Mouse (Mus musculus): ENCODE measurements around the gene Macrod1. TPM values are rescaled to one million over a fixed set of nuclear protein-coding genes. Genes with fewer than 3 reads are reported as not detected.

Gene Macrod1
- polyA plus RNA-seq, 1 experiment from 2014 or later = 5.5 TPM

Other genes with a start within 250 kb of the Macrod1 start
- gene Rps6ka4, start 216.2 kb upstream of the Macrod1 start, polyA plus RNA-seq (2015; fragmentation: Nextera tagmentation; extraction: Ambion mirVana) = 13.3 and 15.8 TPM in 2 replicates
- gene Ccdc88b, start 198.6 kb upstream of the Macrod1 start, polyA plus RNA-seq (2015; fragmentation: Nextera tagmentation; extraction: Ambion mirVana) = 0.79 and 1.1 TPM in 2 replicates
- gene Trmt112, start 147.1 kb upstream of the Macrod1 start, polyA plus RNA-seq (2015; fragmentation: Nextera tagmentation; extraction: Ambion mirVana) = 104 TPM in 2 replicates
- gene Prdx5, start 146.7 kb upstream of the Macrod1 start, polyA plus RNA-seq (2015; fragmentation: Nextera tagmentation; extraction: Ambion mirVana) = 375 and 392 TPM in 2 replicates
- 17.5 and 18.7 TPM in 2 replicates for gene Esrra, start 135.0 kb upstream of the Macrod1 start, polyA plus RNA-seq (2015; fragmentation: Nextera tagmentation; extraction: Ambion mirVana)
- 2.0 and 3.1 TPM in 2 replicates for gene Catsperz, start 131.4 kb upstream of the Macrod1 start, polyA plus RNA-seq (2015; fragmentation: Nextera tagmentation; extraction: Ambion mirVana)
- gene Kcnk4, start 122.3 kb upstream of the Macrod1 start, polyA plus RNA-seq (2015; fragmentation: Nextera tagmentation; extraction: Ambion mirVana) = 9.0 and 13.1 TPM in 2 replicates
- gene Bad, start 114.9 kb upstream of the Macrod1 start, polyA plus RNA-seq (2015; fragmentation: Nextera tagmentation; extraction: Ambion mirVana) = 90.1 and 99.1 TPM in 2 replicates
- 64.0 and 79.2 TPM in 2 replicates for gene Gpr137, start 114.3 kb upstream of the Macrod1 start, polyA plus RNA-seq (2015; fragmentation: Nextera tagmentation; extraction: Ambion mirVana)
- gene Ppp1r14b, start 81.8 kb upstream of the Macrod1 start, polyA plus RNA-seq (2015; fragmentation: Nextera tagmentation; extraction: Ambion mirVana) = 210 and 211 TPM in 2 replicates
- gene Plcb3, start 80.3 kb upstream of the Macrod1 start, polyA plus RNA-seq (2015; fragmentation: Nextera tagmentation; extraction: Ambion mirVana) = 13.6 and 14.0 TPM in 2 replicates
- gene Fkbp2, start 76.3 kb upstream of the Macrod1 start, polyA plus RNA-seq (2015; fragmentation: Nextera tagmentation; extraction: Ambion mirVana) = 147 and 160 TPM in 2 replicates
- gene Vegfb, start 69.2 kb upstream of the Macrod1 start, polyA plus RNA-seq (2015; fragmentation: Nextera tagmentation; extraction: Ambion mirVana) = 63.9 and 67.5 TPM in 2 replicates
- gene Dnajc4, start 64.2 kb upstream of the Macrod1 start, polyA plus RNA-seq (2015; fragmentation: Nextera tagmentation; extraction: Ambion mirVana) = 23.7 and 24.2 TPM in 2 replicates
- 22.8 and 23.9 TPM in 2 replicates for gene Nudt22, start 60.7 kb upstream of the Macrod1 start, polyA plus RNA-seq (2015; fragmentation: Nextera tagmentation; extraction: Ambion mirVana)
- 21.5 and 21.8 TPM in 2 replicates for gene Trpt1, start 60.7 kb upstream of the Macrod1 start, polyA plus RNA-seq (2015; fragmentation: Nextera tagmentation; extraction: Ambion mirVana)
- 4.5 and 5.2 TPM in 2 replicates for gene Fermt3, start 37.3 kb upstream of the Macrod1 start, polyA plus RNA-seq (2015; fragmentation: Nextera tagmentation; extraction: Ambion mirVana)
- gene Stip1, start 16.8 kb upstream of the Macrod1 start, polyA plus RNA-seq (2015; fragmentation: Nextera tagmentation; extraction: Ambion mirVana) = 218 and 229 TPM in 2 replicates
- 9.8 and 11.1 TPM in 2 replicates for gene Flrt1, start 48.9 kb downstream of the Macrod1 start, polyA plus RNA-seq (2015; fragmentation: Nextera tagmentation; extraction: Ambion mirVana)
- gene Otub1, start 149.5 kb downstream of the Macrod1 start, polyA plus RNA-seq (2015; fragmentation: Nextera tagmentation; extraction: Ambion mirVana) = 233 and 239 TPM in 2 replicates
- 1,050 and 1,125 TPM in 2 replicates for gene Cox8a, start 160.8 kb downstream of the Macrod1 start, polyA plus RNA-seq (2015; fragmentation: Nextera tagmentation; extraction: Ambion mirVana)
- gene Naa40, start 184.4 kb downstream of the Macrod1 start, polyA plus RNA-seq (2015; fragmentation: Nextera tagmentation; extraction: Ambion mirVana) = 62.2 and 66.2 TPM in 2 replicates
- 24.0 and 32.1 TPM in 2 replicates for gene Rcor2, start 210.5 kb downstream of the Macrod1 start, polyA plus RNA-seq (2015; fragmentation: Nextera tagmentation; extraction: Ambion mirVana)